Mouse (Mus musculus) E14TG2a.4 (cell line): Measurements from ENCODE around the gene Emp1.

ENCODE experiments used
- H3K27me3 ChIP-seq: 2 replicates; pipeline ENCODE4 v1.6.1; 2014; ENCODE audit warnings: low read length, control low read depth; ENCODE audit not compliant: insufficient read depth
- H3K36me3 ChIP-seq: 2 replicates; pipeline ENCODE4 v1.6.1; 2014; ENCODE audit warnings: low read length, control low read depth; ENCODE audit not compliant: insufficient read depth
- H3K4me1 ChIP-seq: replicated peaks from 2 replicates; pipeline ENCODE4 v1.6.1; 2014; ENCODE audit warnings: low read depth, low read length, control low read depth
- H3K4me3 ChIP-seq: replicated peaks from 2 replicates; pipeline ENCODE4 v1.5.1; 2014; ENCODE audit warnings: mild to moderate bottlenecking, low read length
- H3K9me3 ChIP-seq: 2 replicates; pipeline ENCODE4 v1.6.1; 2014; ENCODE audit warnings: low read length, control low read depth
- CTCF ChIP-seq: conservative IDR thresholded peaks from 2 replicates; pipeline ENCODE4 v1.5.1; 2014; ENCODE audit warnings: low read length
- NANOG ChIP-seq: IDR thresholded peaks from 2 replicates; pipeline ENCODE4 v1.6.1; 2014; ENCODE audit warnings: borderline replicate concordance, low read length, mixed read lengths
- POU5F1 ChIP-seq: IDR thresholded peaks from 2 replicates; pipeline ENCODE4 v1.6.1; 2014; ENCODE audit warnings: low read length, borderline replicate concordance

The Emp1 gene

GRCm38 (mm10) chr6:135352537-135352936, 9.8 kb upstream of the Emp1 start:
- Histone ChIP-seq H3K36me3 (no peaks in the 10 kb centered on the region), H3K4me1 (peaks cover 13% of the 10 kb centered on the region), H3K27me3 (peaks cover 5% of the 10 kb centered on the region; the same call in 1 of the 2 replicates), H3K9me3 (no peaks in the 10 kb centered on the region), H3K4me3 (no peak overlapping the region)
- TF ChIP-seq NANOG (0 out of 2 replicates have a peak, but pooled peaks have one; percentile 44), POU5F1 (no peak), CTCF (no peak)

- H3K36me3 ChIP-seq, result no peaks in the 10 kb centered on the region
- TF ChIP-seq CTCF (no peak), NANOG (no peak), POU5F1 (no peak)
- no peaks in the 10 kb centered on the region for H3K27me3 ChIP-seq
- peaks cover 14% of the 10 kb centered on the region for H3K4me1 ChIP-seq
- H3K4me3 ChIP-seq, result no peak overlapping the region
- H3K9me3 ChIP-seq, result no peaks in the 10 kb centered on the region
Measured at GRCm38 (mm10) chr6:135354953-135355352, 7.4 kb upstream of the Emp1 start.

GRCm38 (mm10) chr6:135360331-135360730, 2.0 kb upstream of the Emp1 start:
- H3K4me1 ChIP-seq, result peaks cover 42% of the 10 kb centered on the region
- H3K27me3 ChIP-seq, result peaks cover 12% of the 10 kb centered on the region
- TF ChIP-seq CTCF (no peak), NANOG (no peak), POU5F1 (no peak)
- H3K36me3 ChIP-seq, result no peaks in the 10 kb centered on the region
- no peaks in the 10 kb centered on the region for H3K9me3 ChIP-seq
- H3K4me3 ChIP-seq, result no peak overlapping the region

GRCm38 (mm10) chr6:135362098-135362458, 267 bp upstream of the Emp1 start:
- Histone ChIP-seq H3K27me3 (peaks cover 12% of the 10 kb centered on the region), H3K9me3 (no peaks in the 10 kb centered on the region), H3K4me1 (peaks cover 51% of the 10 kb centered on the region), H3K4me3 (no peak overlapping the region), H3K36me3 (no peaks in the 10 kb centered on the region)
- TF ChIP-seq NANOG (no peak), CTCF (no peak), POU5F1 (no peak)

GRCm38 (mm10) chr6:135363344-135364040, 1.1 kb downstream of the Emp1 start:
- TF ChIP-seq NANOG (no peak), CTCF (no peak), POU5F1 (no peak)
- peaks cover 63% of the 10 kb centered on the region for H3K4me1 ChIP-seq
- H3K27me3 ChIP-seq, result peaks cover 12% of the 10 kb centered on the region
- H3K36me3 ChIP-seq, result no peaks in the 10 kb centered on the region
- no peaks in the 10 kb centered on the region for H3K9me3 ChIP-seq
- peak overlapping the region; percentile 60 for H3K4me3 ChIP-seq

- Histone ChIP-seq H3K4me1 (peaks cover 67% of the 10 kb centered on the region), H3K27me3 (peaks cover 12% of the 10 kb centered on the region), H3K36me3 (no peaks in the 10 kb centered on the region), H3K4me3 (peak overlapping the region; percentile 20; the same call in 1 of the 2 replicates), H3K9me3 (no peaks in the 10 kb centered on the region)
- TF ChIP-seq POU5F1 (no peak), NANOG (no peak), CTCF (no peak)
Measured at GRCm38 (mm10) chr6:135364041-135364745, 1.8 kb downstream of the Emp1 start.

- TF ChIP-seq POU5F1, result no peak
- no peak for TF ChIP-seq CTCF
- no peak for TF ChIP-seq NANOG
- Histone ChIP-seq H3K27me3 (peaks cover 12% of the 10 kb centered on the region), H3K9me3 (no peaks in the 10 kb centered on the region), H3K4me3 (no peak overlapping the region), H3K36me3 (no peaks in the 10 kb centered on the region), H3K4me1 (peaks cover 73% of the 10 kb centered on the region)
Measured at GRCm38 (mm10) chr6:135364891-135365301, 2.6 kb downstream of the Emp1 start.

GRCm38 (mm10) chr6:135365614-135366013, 3.3 kb downstream of the Emp1 start:
- Histone ChIP-seq H3K36me3 (0 out of 2 replicates have a peak, but pooled peaks cover 1% of the 10 kb centered on the region), H3K4me1 (peaks cover 68% of the 10 kb centered on the region), H3K9me3 (no peaks in the 10 kb centered on the region), H3K4me3 (no peak overlapping the region), H3K27me3 (peaks cover 14% of the 10 kb centered on the region)
- TF ChIP-seq CTCF, result no peak
- no peak for TF ChIP-seq POU5F1
- TF ChIP-seq NANOG, result no peak
